Mouse (Mus musculus) left cerebral cortex, postnatal 10 days (tissue): ENCODE data around the gene Rap1gds1. TPM values are rescaled to one million over a fixed set of nuclear protein-coding genes. Genes with fewer than 3 reads are reported as not detected.

ENCODE experiments used
- DNase-seq, 2 experiments: peaks; one replicate each; pipeline ENCODE4 v3.0.0; 2021 to 2022; ENCODE audit warnings: low spot score in 2 of 2, mixed read lengths in 1 of 2; ENCODE audit errors: extremely low spot score in 1 of 2
- intact Hi-C: fragments of 180-260 bp; cut with DNase I; formaldehyde crosslinking; loops from one replicate; pipeline ENCODE4 v1.15.1; 2025
- total RNA-seq, 2 experiments: library from RNA; stranded (reverse); gene quantifications; 2 replicates each; pipeline ENCODE4 v1.2.3; 2021

Gene Rap1gds1
- total RNA-seq, 2 experiments from 2014 or later = 270 to 280 TPM

- intact Hi-C loops = no loop called here
- no peak for DNase-seq
Measured at GRCm38 (mm10) chr3:139069539-139069938, 5.5 kb downstream of the Rap1gds1 start.

DNA sequence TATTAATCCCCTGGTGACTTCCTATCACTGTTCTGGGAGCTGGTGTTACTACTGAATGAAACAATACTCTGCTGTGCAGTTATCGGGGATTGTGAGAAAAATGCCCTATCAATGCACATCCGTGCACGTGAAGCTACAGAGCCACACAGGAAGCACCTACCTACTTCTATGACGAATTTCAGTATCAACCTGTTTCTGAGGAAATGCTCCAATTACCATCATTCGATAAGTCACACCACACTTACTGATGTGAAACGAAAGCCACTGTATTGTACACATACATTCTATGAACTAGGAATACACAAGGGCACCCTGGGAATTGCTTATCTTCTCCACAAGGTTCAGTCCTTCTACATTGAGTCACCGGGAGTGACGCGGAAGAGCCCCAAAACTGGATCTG, 10.9 kb downstream of the Rap1gds1 start:
- intact Hi-C loops = no loop called here
- no peak for DNase-seq

GRCm38 (mm10) chr3:139062088-139062487, 12.9 kb downstream of the Rap1gds1 start:
- DNase-seq = no peak
- intact Hi-C loops = no loop called here

- intact Hi-C loops = no loop called here
- no peak for DNase-seq
Measured at GRCm38 (mm10) chr3:139048701-139049622, 26.0 kb downstream of the Rap1gds1 start.

GRCm38 (mm10) chr3:139042433-139042854, 32.6 kb downstream of the Rap1gds1 start:
- intact Hi-C loops = no loop called here
- DNase-seq = no peak

- DNase-seq = no peak
- intact Hi-C loops = no loop called here
Measured at GRCm38 (mm10) chr3:139041921-139042320, 33.1 kb downstream of the Rap1gds1 start.

DNA sequence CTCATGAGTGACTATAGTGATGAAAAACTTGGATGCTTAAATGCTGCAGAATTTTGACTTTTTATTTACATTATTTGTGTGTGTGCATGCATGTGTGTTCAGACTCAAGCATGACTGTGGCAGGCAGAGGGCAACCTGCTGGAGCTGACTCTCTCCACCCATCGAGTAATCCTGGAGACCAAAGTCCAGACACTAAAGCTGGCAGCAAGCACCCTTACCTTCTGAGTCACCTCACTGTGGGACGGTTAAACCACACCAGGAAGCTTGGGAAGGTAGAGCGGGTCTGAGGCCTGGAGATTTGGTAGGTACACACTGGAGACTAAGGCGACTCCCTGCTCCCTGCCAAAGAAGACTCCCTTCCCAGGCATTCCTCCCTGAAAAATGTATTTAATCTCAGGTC, 38.0 kb downstream of the Rap1gds1 start:
- DNase-seq = no peak
- intact Hi-C loops = no loop called here

DNA sequence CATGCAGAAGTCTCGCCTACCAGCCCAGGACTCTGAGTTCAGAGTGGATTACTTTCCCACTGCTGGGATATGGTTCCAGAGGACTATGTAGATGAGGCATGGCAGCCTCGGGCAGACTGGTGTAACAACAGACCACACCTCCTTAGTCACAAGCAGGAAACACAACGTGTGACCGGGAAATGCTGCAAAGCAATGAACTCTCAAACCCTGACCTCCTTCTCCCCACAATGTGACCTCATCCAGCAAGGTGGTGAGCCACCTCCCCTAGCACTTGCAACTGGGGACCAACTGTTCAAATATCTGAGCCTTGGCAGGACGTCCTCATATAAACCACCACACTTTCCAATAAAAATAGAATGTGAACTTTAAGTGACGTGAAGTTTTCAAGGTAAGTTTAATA, 41.8 kb downstream of the Rap1gds1 start:
- intact Hi-C loops = no loop called here
- no peak for DNase-seq

- DNase-seq = no peak
Measured at GRCm38 (mm10) chr3:139030644-139031227, 44.3 kb downstream of the Rap1gds1 start.

GRCm38 (mm10) chr3:139025077-139025476, 49.9 kb downstream of the Rap1gds1 start:
- intact Hi-C loops = no loop called here
- no peak for DNase-seq

More at GRCm38 (mm10) chr3:139030644-139031227, 44.3 kb downstream of the Rap1gds1 start:
- intact Hi-C loops = no loop called here

- no peak for DNase-seq
- intact Hi-C loops = no loop called here
Measured at GRCm38 (mm10) chr3:139023585-139023984, 51.4 kb downstream of the Rap1gds1 start.

DNA sequence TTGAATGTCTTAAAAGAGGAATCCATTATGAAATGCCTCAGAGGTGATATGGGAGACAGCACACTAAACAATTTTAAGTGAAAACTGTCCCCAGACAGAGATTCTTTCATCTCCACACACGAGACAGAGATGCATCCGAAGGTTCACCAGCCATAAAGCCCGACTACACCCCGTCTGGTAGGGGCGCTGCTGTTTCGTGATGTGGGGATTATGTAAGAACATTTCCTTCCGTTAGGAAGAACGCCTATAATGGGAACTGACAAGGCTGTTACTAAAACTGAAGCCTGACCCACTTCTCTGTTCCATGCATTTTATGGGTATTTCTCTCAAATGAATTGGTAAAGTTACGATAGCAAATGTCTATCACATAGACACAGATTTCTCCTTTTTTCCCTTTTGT, 62.6 kb downstream of the Rap1gds1 start:
- DNase-seq = peak in 1 of 2 experiments; percentile 21
- intact Hi-C loops = no loop called here

- intact Hi-C loops = no loop called here
- DNase-seq = no peak
Measured at GRCm38 (mm10) chr3:139005669-139006068, 69.3 kb downstream of the Rap1gds1 start.

DNA sequence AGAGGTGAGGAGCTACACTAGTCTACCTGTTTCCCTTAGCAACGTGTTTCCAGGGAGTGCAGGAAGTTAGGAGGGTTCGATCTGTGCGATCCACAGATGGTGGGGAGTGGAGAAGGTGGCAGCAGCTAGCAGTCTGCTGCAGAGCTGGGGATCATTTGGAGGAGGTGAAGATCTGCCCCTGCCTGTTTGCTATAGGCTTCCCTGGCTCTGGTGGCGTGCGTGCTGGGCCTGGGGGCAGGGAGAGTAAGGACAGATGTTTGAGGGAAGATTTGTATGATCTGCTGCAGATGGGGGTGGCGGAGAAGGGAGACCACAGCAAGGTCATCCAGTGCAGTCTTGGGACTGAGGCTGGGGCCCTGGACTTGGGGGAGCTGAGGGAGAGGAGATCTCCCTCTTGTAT, 72.2 kb downstream of the Rap1gds1 start:
- intact Hi-C loops = no loop called here
- DNase-seq = no peak

DNA sequence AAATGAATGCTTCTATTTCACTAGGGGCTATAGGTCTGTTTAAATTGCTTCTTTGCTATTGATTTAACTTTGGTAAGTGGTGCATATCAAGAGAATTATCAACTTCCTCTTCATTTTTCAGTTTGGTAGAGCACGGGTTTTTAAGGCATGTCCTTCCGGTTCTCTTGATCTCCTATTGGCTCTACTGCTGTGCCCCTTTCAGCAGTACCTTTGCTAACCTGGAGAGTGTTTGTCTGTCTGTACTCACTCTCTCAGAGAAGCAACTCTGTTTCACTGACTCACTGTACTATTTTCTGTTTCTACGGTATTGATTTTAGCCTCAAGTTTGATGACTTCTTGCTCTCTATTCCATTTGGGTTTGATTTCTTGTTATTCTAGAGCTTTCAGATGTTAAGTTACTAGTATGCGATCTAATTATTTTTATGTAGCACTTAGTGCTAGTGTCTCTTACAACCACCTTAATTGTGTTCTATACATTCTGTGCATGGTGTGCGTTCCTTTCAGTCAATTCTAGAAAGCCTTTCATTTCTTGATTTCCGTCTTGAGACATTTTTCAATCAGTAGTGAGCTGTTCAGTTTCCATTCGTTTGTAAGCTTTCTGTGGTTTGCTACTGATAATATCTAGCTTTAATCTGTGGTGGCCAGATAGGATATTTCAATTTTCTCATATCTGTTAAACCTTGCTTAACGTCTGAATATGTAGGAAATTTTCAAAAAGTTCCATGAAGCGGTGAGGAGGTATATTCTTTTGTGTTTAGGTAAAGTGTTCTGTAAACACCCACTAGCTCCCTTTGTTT, 74.7 kb downstream of the Rap1gds1 start:
- intact Hi-C loops = no loop called here
- no peak for DNase-seq

- intact Hi-C loops = no loop called here
- DNase-seq = no peak
Measured at GRCm38 (mm10) chr3:138993473-138993872, 81.5 kb downstream of the Rap1gds1 start.

DNA sequence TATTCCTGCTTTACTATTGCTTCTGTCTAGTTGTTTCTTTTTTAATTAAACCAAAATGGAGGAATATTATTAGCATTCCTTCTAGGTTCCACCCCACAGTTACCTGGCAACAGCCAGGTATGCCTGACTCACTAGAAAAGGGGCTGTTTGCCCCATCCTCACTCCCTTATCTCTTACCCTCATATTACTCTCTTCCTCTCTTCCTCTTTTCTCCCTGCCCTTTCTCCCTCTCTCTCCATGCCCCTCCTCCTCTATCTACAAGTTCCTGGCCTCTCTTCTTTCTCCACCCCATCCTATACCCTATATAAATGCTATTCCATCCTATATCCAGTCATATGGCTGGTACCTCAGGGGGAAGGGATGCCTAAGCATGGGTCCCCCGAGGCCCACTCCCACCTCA, 83.6 kb downstream of the Rap1gds1 start:
- intact Hi-C loops = no loop called here
- no peak for DNase-seq

DNA sequence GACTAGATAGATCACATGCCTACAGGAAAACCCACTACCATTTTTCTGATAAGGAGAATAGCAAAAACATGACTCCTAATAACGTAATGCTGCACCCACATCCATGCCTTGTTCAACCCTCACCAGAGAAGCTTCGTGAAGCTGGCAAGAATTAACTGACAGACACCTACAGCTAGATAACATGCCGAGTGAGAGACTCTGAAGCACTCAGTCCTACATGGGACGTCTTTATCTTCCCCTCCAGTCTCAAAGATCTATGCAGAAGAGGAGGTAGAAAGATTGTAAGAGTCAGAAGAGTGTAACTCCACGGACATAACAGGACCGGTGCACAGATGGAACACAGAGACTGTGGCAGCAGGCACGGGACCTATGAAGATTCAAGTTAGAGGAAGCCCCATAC, 85.9 kb downstream of the Rap1gds1 start:
- DNase-seq = no peak
- intact Hi-C loops = no loop called here

DNA sequence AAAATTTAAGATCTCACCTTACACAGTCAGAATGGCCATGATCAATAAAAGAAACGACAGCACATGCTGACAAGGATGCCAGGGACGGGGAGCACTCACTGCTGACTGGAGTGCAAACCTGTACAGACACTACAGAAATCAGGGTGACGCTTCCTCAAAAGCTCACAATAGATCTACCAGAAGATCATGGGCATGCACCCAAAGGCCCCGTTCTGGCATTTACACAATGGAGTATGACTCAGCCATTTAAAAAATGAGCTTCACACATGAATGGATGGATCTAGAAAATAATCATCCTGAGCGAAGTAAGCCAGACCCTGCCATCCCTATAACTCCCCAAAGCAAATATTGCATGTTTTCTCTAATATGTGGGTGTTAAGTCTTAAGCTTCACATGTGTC, 87.0 kb downstream of the Rap1gds1 start:
- no peak for DNase-seq
- intact Hi-C loops = no loop called here

- intact Hi-C loops = no loop called here
- no peak for DNase-seq
Measured at GRCm38 (mm10) chr3:138982249-138982648, 92.8 kb downstream of the Rap1gds1 start.
